Mouse (Mus musculus) forebrain, embryonic 10.5 days (tissue): ENCODE data around the gene Gm44805. TPM values are rescaled to one million over a fixed set of nuclear protein-coding genes. Genes with fewer than 3 reads are reported as not detected.
A peak's percentile ranks its signal among the peaks of the same experiment; 100 is the strongest.

Experiments
- DNase-seq: peaks from one replicate; pipeline ENCODE4 v3.0.0-alpha.2; 2017; ENCODE audit warnings: low spot score; ENCODE audit errors: extremely low spot score
- H3K27ac ChIP-seq: fragments of 300-500 bp; sonication (generic); 2 replicates; pipeline ENCODE4 v1.5.1; 2016; ENCODE audit warnings: mild to moderate bottlenecking
- H3K27me3 ChIP-seq: fragments of 300-500 bp; sonication (generic); 2 replicates; pipeline ENCODE4 v1.6.1; 2016; ENCODE audit warnings: mild to moderate bottlenecking; ENCODE audit not compliant: poor library complexity, severe bottlenecking
- H3K36me3 ChIP-seq: fragments of 300-500 bp; sonication (generic); replicated peaks from 2 replicates; pipeline ENCODE4 v1.6.1; 2016; ENCODE audit warnings: mild to moderate bottlenecking, moderate library complexity
- H3K4me1 ChIP-seq: fragments of 300-500 bp; sonication (generic); 2 replicates; pipeline ENCODE4 v1.6.1; 2016
- H3K4me3 ChIP-seq: fragments of 300-500 bp; sonication (generic); 2 replicates; pipeline ENCODE4 v1.5.1; 2016; ENCODE audit warnings: mild to moderate bottlenecking, moderate library complexity
- H3K9me3 ChIP-seq: fragments of 300-500 bp; sonication (generic); 2 replicates; pipeline ENCODE4 v1.6.1; 2016; ENCODE audit warnings: mild to moderate bottlenecking, moderate library complexity
- WGBS: fragments of 180-500 bp; shearing (Covaris S2); methylation state at CpG from one replicate; pipeline ENCODE4 v1.1.7; 2016; 5-methylcytosine and 5-hydroxymethylcytosine counted together
- polyA plus RNA-seq: library from polyadenylated mRNA; unstranded; fragments of >200 nt; fragmentation: Nextera tagmentation; extraction: Ambion mirVana; gene quantifications from 2 replicates; pipeline ENCODE4 v1.2.1, GENCODE M21; 2016

Gm44805 gene
- polyA plus RNA-seq, 1 experiment from 2014 or later: not detected

DNA sequence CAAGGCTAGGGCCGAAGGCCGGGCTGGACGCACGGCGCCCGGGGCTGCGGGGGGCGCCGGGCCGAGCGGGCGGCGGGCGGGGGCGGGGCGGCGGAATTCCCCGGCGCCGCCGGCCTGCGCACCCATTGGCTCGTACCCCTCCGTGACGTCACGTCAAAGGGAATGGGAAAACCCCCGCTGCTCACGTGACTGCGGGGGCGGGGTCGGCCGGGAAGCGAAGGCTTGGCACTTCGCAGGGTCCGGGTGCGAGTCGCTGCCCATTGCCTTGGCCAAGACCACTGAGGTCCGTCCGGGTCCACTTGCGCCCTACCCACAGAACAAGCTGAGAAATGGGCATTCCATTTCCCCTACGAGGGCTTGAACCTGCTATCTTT lies 51.9 kb downstream of the Gm44805 start, which contains the start of gene Relb:
Relb (minus strand) TSS at position 78 of the 374 bp plus-strand sequence.
- peak; percentile 89 for DNase-seq
- 1% methylated on average over 35 of the region's 41 CpGs for WGBS
- peaks cover 26% of the 10 kb centered on the region for H3K36me3 ChIP-seq
- H3K4me1 ChIP-seq: peaks cover 24% of the 10 kb centered on the region
- peak within 1 kb of the TSS; percentile 74 for H3K4me3 ChIP-seq
- H3K9me3 ChIP-seq: no peaks in the 10 kb centered on the region
- H3K27ac ChIP-seq: peak within 1 kb of the TSS; percentile 76
- H3K27me3 ChIP-seq: no peaks in the 10 kb centered on the region

DNA sequence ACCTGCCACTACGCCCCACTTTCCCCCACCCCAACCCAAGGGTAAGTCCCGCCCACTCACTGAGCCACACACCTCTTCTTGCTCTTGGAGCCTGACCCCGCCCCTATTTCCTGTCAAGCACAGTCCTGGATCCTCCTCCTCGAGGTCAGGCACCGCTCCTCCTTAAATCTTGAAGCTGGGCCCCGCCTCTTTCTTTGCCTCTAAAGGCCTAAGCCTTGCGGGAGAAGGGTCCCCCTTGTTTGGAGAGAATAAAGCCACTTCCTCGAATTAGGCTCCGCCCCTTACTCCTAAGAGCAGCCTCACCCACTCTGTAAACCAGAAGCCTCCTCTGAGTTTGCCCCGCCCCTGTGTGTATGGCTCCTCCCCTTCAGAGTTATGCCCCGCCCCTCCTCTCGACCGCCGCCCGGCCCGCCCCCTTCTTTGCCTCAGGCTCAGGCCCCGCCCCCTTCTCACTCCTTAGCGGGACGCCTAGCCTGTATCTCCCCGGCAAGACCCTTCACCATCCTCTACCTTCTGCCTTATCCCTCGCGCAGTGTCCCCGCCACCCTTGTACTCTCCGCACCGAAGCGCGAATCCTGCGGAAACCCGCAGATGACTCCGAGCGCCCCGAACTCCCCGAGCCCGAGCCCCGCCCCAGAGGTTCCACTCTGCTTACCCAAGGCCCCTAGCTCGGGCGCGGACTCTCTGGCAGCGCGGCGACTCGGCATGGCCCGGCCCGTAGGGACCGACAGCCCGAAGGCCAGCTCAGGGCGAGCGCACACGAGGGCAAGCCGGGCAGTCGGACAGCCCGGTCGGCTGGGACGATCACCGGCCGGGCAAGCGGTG lies 52.5 kb downstream of the Gm44805 start:
- DNase-seq: peak; percentile 94
- peak overlapping the region; percentile 76 for H3K27ac ChIP-seq
- H3K9me3 ChIP-seq: no peaks in the 10 kb centered on the region
- H3K4me3 ChIP-seq: peak overlapping the region; percentile 74
- under 1% methylated on average over 56 of the region's 57 CpGs for WGBS
- H3K4me1 ChIP-seq: peaks cover 24% of the 10 kb centered on the region
- H3K36me3 ChIP-seq: peaks cover 20% of the 10 kb centered on the region
- H3K27me3 ChIP-seq: no peaks in the 10 kb centered on the region

- peak overlapping the region; percentile 76; the same call in 1 of the 2 replicates for H3K27ac ChIP-seq
- H3K4me3 ChIP-seq: peak overlapping the region; percentile 74
- H3K36me3 ChIP-seq: peaks cover 14% of the 10 kb centered on the region
- H3K27me3 ChIP-seq: no peaks in the 10 kb centered on the region
- H3K4me1 ChIP-seq: peaks cover 24% of the 10 kb centered on the region
- DNase-seq: no peak
- WGBS: 17% methylated on average over 17 of the region's 17 CpGs
- no peaks in the 10 kb centered on the region for H3K9me3 ChIP-seq
Observed at GRCm38 (mm10) chr7:19628192-19628535, 53.1 kb downstream of the Gm44805 start.

DNA sequence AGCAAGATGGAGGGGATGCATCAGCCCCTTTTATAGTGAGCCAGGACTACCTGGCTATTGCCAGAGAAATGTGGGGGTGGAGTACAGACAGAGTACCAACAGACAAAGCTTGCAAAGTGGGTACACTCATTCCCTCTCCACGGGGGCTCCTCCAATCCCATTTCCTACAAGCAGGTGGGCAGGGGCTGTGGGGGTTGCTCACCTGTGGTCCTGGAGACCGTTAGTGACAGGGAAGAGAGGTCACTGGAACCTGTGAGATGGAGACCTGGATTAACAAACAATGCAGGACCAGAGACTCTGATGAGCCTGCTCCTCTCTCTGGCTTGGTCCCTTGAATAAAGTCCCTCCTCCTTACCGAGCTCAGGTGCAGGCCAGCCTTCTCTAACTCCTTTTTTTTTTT lies 53.5 kb downstream of the Gm44805 start:
- Histone ChIP-seq H3K27me3 (no peaks in the 10 kb centered on the region), H3K9me3 (no peaks in the 10 kb centered on the region), H3K4me1 (peaks cover 24% of the 10 kb centered on the region), H3K27ac (no peak overlapping the region), H3K36me3 (peaks cover 10% of the 10 kb centered on the region), H3K4me3 (peak overlapping the region; percentile 74)
- DNase-seq: no peak
- WGBS: 62% methylated on average over 3 of the region's 3 CpGs

DNA sequence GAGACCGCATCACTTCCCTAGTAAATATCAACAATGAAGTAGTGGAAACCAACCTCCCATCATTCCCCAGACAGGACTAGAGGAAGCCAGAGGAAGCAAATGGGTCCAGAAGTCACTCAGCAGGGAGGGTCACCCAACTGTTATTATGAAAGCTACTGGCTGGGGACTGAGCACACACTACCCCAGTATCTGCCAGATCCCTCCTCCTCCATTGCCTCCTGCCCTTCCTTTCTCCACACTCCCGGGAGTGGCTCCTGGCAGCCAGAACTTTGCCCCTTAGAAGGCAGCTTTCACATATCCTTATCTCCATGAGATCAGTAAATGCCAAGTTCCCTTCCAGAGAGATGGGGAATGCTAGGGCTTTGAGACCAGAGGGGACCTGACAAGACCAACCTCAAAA lies 57.8 kb downstream of the Gm44805 start:
- Histone ChIP-seq H3K27ac (no peak overlapping the region), H3K4me1 (peaks cover 14% of the 10 kb centered on the region), H3K9me3 (no peaks in the 10 kb centered on the region), H3K27me3 (peaks cover 14% of the 10 kb centered on the region), H3K36me3 (no peaks in the 10 kb centered on the region), H3K4me3 (no peak overlapping the region)
- no peak for DNase-seq
- 78% methylated on average over 2 of the region's 2 CpGs for WGBS

DNA sequence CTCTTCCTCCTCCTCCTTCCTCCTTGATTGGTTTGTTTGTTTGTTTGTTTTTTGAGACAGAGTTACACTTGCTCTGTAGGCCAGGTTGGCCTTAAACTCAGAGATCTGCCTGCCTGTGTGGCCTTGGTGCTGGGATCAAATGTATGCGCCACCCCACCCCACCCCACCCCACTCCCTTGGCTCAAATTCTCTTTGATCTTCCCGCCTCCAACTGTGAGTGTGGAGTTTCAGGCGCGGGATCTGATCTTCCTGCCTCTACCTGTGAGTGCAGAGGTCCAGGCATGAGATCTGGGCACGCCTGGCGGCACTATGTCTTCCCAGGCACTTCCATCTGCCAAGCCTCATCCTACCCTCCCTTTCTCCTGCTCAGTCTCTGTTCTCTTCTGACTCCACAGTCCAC lies 59.0 kb downstream of the Gm44805 start:
- no peaks in the 10 kb centered on the region for H3K36me3 ChIP-seq
- 54% methylated on average over 6 of the region's 6 CpGs for WGBS
- peaks cover 14% of the 10 kb centered on the region for H3K27me3 ChIP-seq
- no peak overlapping the region for H3K27ac ChIP-seq
- DNase-seq: no peak
- H3K4me3 ChIP-seq: no peak overlapping the region
- H3K9me3 ChIP-seq: no peaks in the 10 kb centered on the region
- H3K4me1 ChIP-seq: peaks cover 6% of the 10 kb centered on the region

Other genes with a start within 250 kb of the Gm44805 start
- 5.7 and 6.5 TPM in 2 replicates for gene Mark4, start 222.6 kb downstream of the Gm44805 start, polyA plus RNA-seq
- gene Exoc3l2, start 218.1 kb downstream of the Gm44805 start, polyA plus RNA-seq: 0.82 and 0.99 TPM in 2 replicates
- gene Bloc1s3, start 173.1 kb downstream of the Gm44805 start, polyA plus RNA-seq: 2.1 and 2.3 TPM in 2 replicates
- 53.8 and 60.9 TPM in 2 replicates for gene Trappc6a, start 173.0 kb downstream of the Gm44805 start, polyA plus RNA-seq
- 0.06 and 0.12 TPM in 2 replicates for gene Nkpd1, start 163.6 kb downstream of the Gm44805 start, polyA plus RNA-seq
- gene Ppp1r37, start 118.3 kb downstream of the Gm44805 start, polyA plus RNA-seq: 20.2 and 22.2 TPM in 2 replicates
- 0.30 and 0.47 TPM in 2 replicates for gene Zfp296, start 104.1 kb downstream of the Gm44805 start, polyA plus RNA-seq
- gene Gemin7, start 103.8 kb downstream of the Gm44805 start, polyA plus RNA-seq: 180 and 186 TPM in 2 replicates
- 53.6 and 54.0 TPM in 2 replicates for gene Clasrp, start 76.9 kb downstream of the Gm44805 start, polyA plus RNA-seq
- gene Relb, start 52.0 kb downstream of the Gm44805 start, polyA plus RNA-seq: 3.0 TPM in 2 replicates
- gene Clptm1, start 16.4 kb downstream of the Gm44805 start, polyA plus RNA-seq: 70.6 and 75.6 TPM in 2 replicates
- 0.39 TPM in 1 of 2 replicates, not detected in the other for gene Apoc2, start 3.5 kb downstream of the Gm44805 start, polyA plus RNA-seq
- gene Apoc4, start 56 bp upstream of the Gm44805 start, polyA plus RNA-seq: not detected in 2 replicates
- gene Apoc1, start 11.2 kb upstream of the Gm44805 start, polyA plus RNA-seq: 2.3 TPM in 2 replicates
- 140 and 154 TPM in 2 replicates for gene Apoe, start 17.8 kb upstream of the Gm44805 start, polyA plus RNA-seq
- 187 and 205 TPM in 2 replicates for gene Tomm40, start 34.0 kb upstream of the Gm44805 start, polyA plus RNA-seq
- gene Nectin2, start 69.1 kb upstream of the Gm44805 start, polyA plus RNA-seq: 84.2 and 97.3 TPM in 2 replicates
- 33.1 and 37.3 TPM in 2 replicates for gene Bcam, start 89.6 kb upstream of the Gm44805 start, polyA plus RNA-seq
- 0.53 and 1.2 TPM in 2 replicates for gene Cblc, start 115.4 kb upstream of the Gm44805 start, polyA plus RNA-seq
- gene Bcl3, start 141.3 kb upstream of the Gm44805 start, polyA plus RNA-seq: 0.91 and 1.4 TPM in 2 replicates
- gene Gm19345, start 170.6 kb upstream of the Gm44805 start, polyA plus RNA-seq: 0.26 TPM in 1 of 2 replicates, not detected in the other
- gene Ceacam16, start 179.9 kb upstream of the Gm44805 start, polyA plus RNA-seq: not detected in 2 replicates
- gene Ceacam19, start 206.5 kb upstream of the Gm44805 start, polyA plus RNA-seq: not detected in 2 replicates
- gene Pvr, start 239.7 kb upstream of the Gm44805 start, polyA plus RNA-seq: 4.7 and 4.8 TPM in 2 replicates